Mouse (Mus musculus) myocyte (in vitro differentiated cells): Measurements from ENCODE around the gene Pdk2. TPM values are rescaled to one million over a fixed set of nuclear protein-coding genes. Genes with fewer than 3 reads are reported as not detected.

Source experiments
- H3K27me3 ChIP-seq: one replicate; pipeline ENCODE4 v1.6.1; 2011; ENCODE audit not compliant: control insufficient read depth, insufficient read depth, insufficient read length
- H3K36me3 ChIP-seq: one replicate; pipeline ENCODE4 v1.6.1; 2011; ENCODE audit not compliant: control insufficient read depth, insufficient read depth
- H3K4me2 ChIP-seq: one replicate; pipeline ENCODE4 v1.6.1; 2011; ENCODE audit warnings: low read depth, control low read depth
- H3K4me3 ChIP-seq: one replicate; pipeline ENCODE4 v1.5.1; 2011; ENCODE audit warnings: mild to moderate bottlenecking, control low read depth, moderate library complexity
- H3K79me2 ChIP-seq: one replicate; pipeline ENCODE4 v1.6.1; 2011; ENCODE audit not compliant: control insufficient read depth, insufficient read depth
- H3ac ChIP-seq: one replicate; pipeline ENCODE4 v1.6.1; 2011; ENCODE audit not compliant: control insufficient read depth, insufficient read length
- CEBPB ChIP-seq: IDR thresholded peaks from 2 replicates; pipeline ENCODE4 v1.6.1; 2011; ENCODE audit warnings: mild to moderate bottlenecking, moderate library complexity; ENCODE audit not compliant: poor library complexity, insufficient read depth, severe bottlenecking
- E2F4 ChIP-seq: IDR thresholded peaks from one replicate; pipeline ENCODE4 v1.6.1; 2011; ENCODE audit warnings: mild to moderate bottlenecking, control low read depth, moderate library complexity; ENCODE audit not compliant: insufficient read depth
- MAX ChIP-seq: IDR thresholded peaks from one replicate; pipeline ENCODE4 v1.6.1; 2011; ENCODE audit warnings: low read depth, mild to moderate bottlenecking, control low read depth
- MYOD1 ChIP-seq, 3 experiments: IDR thresholded peaks; one replicate each; pipeline ENCODE4 v1.6.1; 2011; ENCODE audit warnings: control low read depth in 2 of 3, low read depth in 2 of 3, mild to moderate bottlenecking in 2 of 3, moderate library complexity in 1 of 3; ENCODE audit not compliant: insufficient read length in 2 of 3, control insufficient read depth in 1 of 3
- MYOG ChIP-seq, 3 experiments: IDR thresholded peaks; one replicate each; pipeline ENCODE4 v1.6.1; 2011; ENCODE audit warnings: control low read depth in 2 of 3, low read depth in 2 of 3, mild to moderate bottlenecking in 2 of 3; ENCODE audit not compliant: insufficient read length in 2 of 3, control insufficient read depth in 1 of 3, insufficient read depth in 1 of 3
- POLR2A ChIP-seq: IDR thresholded peaks from one replicate; pipeline ENCODE4 v1.6.1; 2011; ENCODE audit warnings: low read depth, mild to moderate bottlenecking, control low read depth, moderate library complexity; ENCODE audit not compliant: insufficient read length
- POLR2AphosphoS2 ChIP-seq: IDR thresholded peaks from one replicate; pipeline ENCODE4 v1.6.1; 2011; ENCODE audit warnings: low read depth, control low read depth; ENCODE audit not compliant: insufficient read length
- REST ChIP-seq: IDR thresholded peaks from one replicate; pipeline ENCODE4 v1.6.1; 2011; ENCODE audit warnings: mild to moderate bottlenecking, control low read depth, moderate library complexity; ENCODE audit not compliant: insufficient read depth, insufficient read length
- SRF ChIP-seq: IDR thresholded peaks from one replicate; pipeline ENCODE4 v1.6.1; 2011; ENCODE audit warnings: low read depth; ENCODE audit not compliant: control insufficient read depth, insufficient read length
- TCF12 ChIP-seq: IDR thresholded peaks from one replicate; pipeline ENCODE4 v1.6.1; 2011; ENCODE audit warnings: mild to moderate bottlenecking, control low read depth; ENCODE audit not compliant: poor library complexity, insufficient read depth, severe bottlenecking
- TCF3 ChIP-seq: IDR thresholded peaks from one replicate; pipeline ENCODE4 v1.6.1; 2011; ENCODE audit warnings: low read depth, control low read depth; ENCODE audit not compliant: insufficient read length
- USF1 ChIP-seq: IDR thresholded peaks from one replicate; pipeline ENCODE4 v1.6.1; 2011; ENCODE audit warnings: low read depth, mild to moderate bottlenecking, control low read depth, moderate library complexity
- polyA plus RNA-seq: library from polyadenylated mRNA; unstranded; fragments of >200 nt; fragmentation: generic; extraction: Trizol; gene quantifications from one replicate; pipeline ENCODE4 v1.2.1, GENCODE M21; 2012; ENCODE audit warnings: missing spikeins

Pdk2 gene
- polyA plus RNA-seq, 1 experiment, result 33.3 TPM

GRCm38 (mm10) chr11:95033617-95034016 lies 7.5 kb downstream of the Pdk2 start:
- H3K36me3 ChIP-seq, result no peaks in the 10 kb centered on the region
- H3K4me3 ChIP-seq, result no peak overlapping the region
- no peaks in the 10 kb centered on the region for H3K27me3 ChIP-seq
- H3K4me2 ChIP-seq, result no peak overlapping the region
- TF ChIP-seq TCF3, result no peak
- no peak for TF ChIP-seq E2F4
- no peak for TF ChIP-seq MAX
- no peak for TF ChIP-seq MYOD1 (IDR thresholded peaks at IDR 0.05; ENCODE audit: control insufficient read depth in 1 of 3, insufficient read length in 2 of 3, low read depth in 2 of 3)
- no peak for TF ChIP-seq CEBPB
- no peak for TF ChIP-seq SRF
- TF ChIP-seq REST, result no peak
- no peak for TF ChIP-seq TCF12
- no peak for TF ChIP-seq POLR2A
- TF ChIP-seq POLR2AphosphoS2, result no peak
- TF ChIP-seq USF1, result no peak
- no peak for TF ChIP-seq MYOG (IDR thresholded peaks at IDR 0.05; ENCODE audit: control insufficient read depth in 1 of 3, insufficient read depth in 1 of 3, insufficient read length in 2 of 3, low read depth in 2 of 3)
- H3K79me2 ChIP-seq, result no peaks in the 10 kb centered on the region
- no peak overlapping the region for H3ac ChIP-seq

- Histone ChIP-seq H3K27me3 (no peaks in the 10 kb centered on the region), H3K4me2 (no peak overlapping the region), H3K4me3 (no peak overlapping the region), H3ac (no peak overlapping the region), H3K36me3 (no peaks in the 10 kb centered on the region), H3K79me2 (no peaks in the 10 kb centered on the region)
- TF ChIP-seq SRF (no peak), MYOD1 (IDR thresholded peaks at IDR 0.05; ENCODE audit: control insufficient read depth in 1 of 3, insufficient read length in 2 of 3, low read depth in 2 of 3) (no peak), TCF12 (no peak), MYOG (IDR thresholded peaks at IDR 0.05; ENCODE audit: control insufficient read depth in 1 of 3, insufficient read depth in 1 of 3, insufficient read length in 2 of 3, low read depth in 2 of 3) (no peak), MAX (no peak), USF1 (no peak), REST (no peak), E2F4 (no peak), CEBPB (no peak), POLR2AphosphoS2 (no peak), POLR2A (no peak), TCF3 (no peak)
Measured at GRCm38 (mm10) chr11:95032945-95033344, 8.2 kb downstream of the Pdk2 start.

- no peak for TF ChIP-seq TCF12
- no peak for TF ChIP-seq CEBPB
- no peak for TF ChIP-seq REST
- no peak for TF ChIP-seq MAX
- no peak for TF ChIP-seq MYOD1 (IDR thresholded peaks at IDR 0.05; ENCODE audit: control insufficient read depth in 1 of 3, insufficient read length in 2 of 3, low read depth in 2 of 3)
- TF ChIP-seq POLR2AphosphoS2, result no peak
- TF ChIP-seq USF1, result no peak
- no peak for TF ChIP-seq POLR2A
- TF ChIP-seq TCF3, result no peak
- H3K4me3 ChIP-seq, result no peak overlapping the region
- no peaks in the 10 kb centered on the region for H3K36me3 ChIP-seq
- H3ac ChIP-seq, result no peak overlapping the region
- H3K79me2 ChIP-seq, result no peaks in the 10 kb centered on the region
- no peak overlapping the region for H3K4me2 ChIP-seq
- H3K27me3 ChIP-seq, result no peaks in the 10 kb centered on the region
Measured at GRCm38 (mm10) chr11:95027850-95028470, 13.2 kb downstream of the Pdk2 start.

- peak; percentile 61 for TF ChIP-seq POLR2AphosphoS2
- TF ChIP-seq CEBPB, result no peak
- no peaks in the 10 kb centered on the region for H3K36me3 ChIP-seq
Measured at GRCm38 (mm10) chr11:95026849-95027248, 14.3 kb downstream of the Pdk2 start.

GRCm38 (mm10) chr11:95026090-95026542 lies 15.0 kb downstream of the Pdk2 start:
- Histone ChIP-seq H3K36me3 (no peaks in the 10 kb centered on the region), H3K4me2 (no peak overlapping the region), H3K4me3 (no peak overlapping the region), H3K27me3 (no peaks in the 10 kb centered on the region), H3ac (no peak overlapping the region), H3K79me2 (no peaks in the 10 kb centered on the region)
- TF ChIP-seq E2F4, result no peak
- no peak for TF ChIP-seq CEBPB
- TF ChIP-seq MYOD1 (IDR thresholded peaks at IDR 0.05; ENCODE audit: control insufficient read depth in 1 of 3, insufficient read length in 2 of 3, low read depth in 2 of 3), result no peak
- TF ChIP-seq MYOG (IDR thresholded peaks at IDR 0.05; ENCODE audit: control insufficient read depth in 1 of 3, insufficient read depth in 1 of 3, insufficient read length in 2 of 3, low read depth in 2 of 3), result no peak
- no peak for TF ChIP-seq REST
- no peak for TF ChIP-seq POLR2A
- TF ChIP-seq USF1, result no peak
- TF ChIP-seq TCF12, result no peak
- TF ChIP-seq POLR2AphosphoS2, result no peak
- TF ChIP-seq TCF3, result no peak
- no peak for TF ChIP-seq SRF
- TF ChIP-seq MAX, result no peak

More at GRCm38 (mm10) chr11:95026849-95027248, 14.3 kb downstream of the Pdk2 start:
- Histone ChIP-seq H3K79me2 (no peaks in the 10 kb centered on the region), H3K27me3 (no peaks in the 10 kb centered on the region), H3ac (no peak overlapping the region), H3K4me3 (no peak overlapping the region), H3K4me2 (no peak overlapping the region)
